In genomic region chr8:104540238-104540637, GRCm38 (mm10) we compare ENCODE assay signal across 9 mouse cellular contexts. TPM values are rescaled to one million over a fixed set of nuclear protein-coding genes. Genes with fewer than 3 reads are reported as not detected.
A peak's percentile ranks its signal among the peaks of the same experiment; 100 is the strongest.
DNase-seq lines count a peak whose midpoint lies in the region; ATAC-seq and TF ChIP-seq lines count a peak whose summit lies in the region.
"Had no signal": no experiment of that assay in that cellular context is flagged by ENCODE, and none has a peak within 500 bp of the region (broad histone marks: within the 10 kb centered on the region; RNA-seq: fewer than 3 reads in every experiment).

No protein-coding gene starts in this region.

- H3K9me3 ChIP-seq in kidney, postnatal 0 days (replicated peaks; ENCODE audit: low read length): no peaks in the 10 kb centered on the region
- no peaks in the 10 kb centered on the region for H3K9me3 ChIP-seq in forebrain, embryonic 13.5 days (replicated peaks)
- no peaks in the 10 kb centered on the region for H3K9me3 ChIP-seq in limb, embryonic 14.5 days (ENCODE audit: control insufficient read depth, low read length)

- H3K27ac ChIP-seq in kidney, postnatal 0 days: no peak overlapping the region
- H3K27ac ChIP-seq in forebrain, embryonic 13.5 days: no peak overlapping the region
- H3K27ac ChIP-seq in limb, embryonic 14.5 days (replicated peaks; ENCODE audit: low read depth, low read length): no peak overlapping the region
- no peak overlapping the region for H3K27ac ChIP-seq in olfactory bulb, adult 2 months (ENCODE audit: insufficient read depth, low read depth, low read length)

- TF ChIP-seq POLR2A in limb, embryonic 14.5 days (IDR thresholded peaks at IDR 0.05; ENCODE audit: borderline replicate concordance, extremely low read depth, insufficient read depth, insufficient read length): no peak
- no peak for TF ChIP-seq POLR2A in olfactory bulb, adult 2 months (IDR thresholded peaks at IDR 0.05; ENCODE audit: insufficient read depth, low read depth, low read length)

- TF ChIP-seq CTCF in kidney, postnatal 0 days (IDR thresholded peaks at IDR 0.05; ENCODE audit: low read depth): no peak
- TF ChIP-seq CTCF in olfactory bulb, adult 2 months (IDR thresholded peaks at IDR 0.05; ENCODE audit: insufficient read depth, low read depth, low read length): no peak

- H3K4me3 ChIP-seq in kidney, postnatal 0 days (replicated peaks; ENCODE audit: low read depth, low read length): peak overlapping the region; percentile 46
- H3K4me3 ChIP-seq in forebrain, embryonic 13.5 days: peak overlapping the region; percentile 46
- peak overlapping the region; percentile 41 for H3K4me3 ChIP-seq in limb, embryonic 14.5 days (replicated peaks; ENCODE audit: low read length)
- H3K4me3 ChIP-seq in olfactory bulb, adult 2 months (ENCODE audit: insufficient read depth, low read depth, low read length): peak overlapping the region; percentile 68; the same call in 1 of the 2 replicates

- peaks cover 3% of the 10 kb centered on the region; the same call in 1 of the 2 replicates for H3K4me1 ChIP-seq in kidney, postnatal 0 days (replicated peaks; ENCODE audit: insufficient read depth, low read length)
- peaks cover 18% of the 10 kb centered on the region for H3K4me1 ChIP-seq in forebrain, embryonic 13.5 days
- H3K4me1 ChIP-seq in limb, embryonic 14.5 days (ENCODE audit: control insufficient read depth, insufficient read depth, low read length): 0 out of 2 replicates have a peak, but pooled peaks cover 8% of the 10 kb centered on the region
- peaks cover 24% of the 10 kb centered on the region for H3K4me1 ChIP-seq in olfactory bulb, adult 2 months (ENCODE audit: control insufficient read depth, insufficient read depth, low read length)

- peak overlapping the region; percentile 84 for H3K4me2 ChIP-seq in kidney, postnatal 0 days (ENCODE audit: low read length)
- peak overlapping the region; percentile 95 for H3K4me2 ChIP-seq in forebrain, embryonic 13.5 days
- peak overlapping the region; percentile 85 for H3K4me2 ChIP-seq in limb, embryonic 14.5 days (replicated peaks; ENCODE audit: low read depth, low read length, severe bottlenecking)

- H3K9ac ChIP-seq in kidney, postnatal 0 days (ENCODE audit: low read depth, low read length): no peak overlapping the region
- H3K9ac ChIP-seq in forebrain, embryonic 13.5 days: no peak overlapping the region
- H3K9ac ChIP-seq in limb, embryonic 14.5 days (ENCODE audit: low read depth, low read length, severe bottlenecking): no peak overlapping the region

- no peak for ATAC-seq in kidney, postnatal 0 days (replicated peaks; ENCODE audit: low FRiP score, low read depth)
- ATAC-seq in forebrain, embryonic 13.5 days: peak; percentile 7; the same call in 1 of the 2 replicates
- ATAC-seq in limb, embryonic 14.5 days (ENCODE audit: low FRiP score, low read depth): no peak

- peaks cover 31% of the 10 kb centered on the region for H3K27me3 ChIP-seq in kidney, postnatal 0 days (ENCODE audit: insufficient read depth, low read length)
- peaks cover 65% of the 10 kb centered on the region for H3K27me3 ChIP-seq in forebrain, embryonic 13.5 days
- H3K27me3 ChIP-seq in limb, embryonic 14.5 days (ENCODE audit: control insufficient read depth, insufficient read depth, low read length): peaks cover 48% of the 10 kb centered on the region

- no peaks in the 10 kb centered on the region for H3K36me3 ChIP-seq in kidney, postnatal 0 days (ENCODE audit: insufficient read depth, low read length)
- H3K36me3 ChIP-seq in forebrain, embryonic 13.5 days (ENCODE audit: poor library complexity, severe bottlenecking): no peaks in the 10 kb centered on the region
- H3K36me3 ChIP-seq in limb, embryonic 14.5 days (ENCODE audit: control insufficient read depth, insufficient read depth, low read length): no peaks in the 10 kb centered on the region

- no peak for DNase-seq in kidney, postnatal 0 days (ENCODE audit: low spot score)
- no peak for DNase-seq in kidney, adult 11 months
- no peak for DNase-seq in limb, embryonic 14.5 days (ENCODE audit: low spot score)
- no peak for DNase-seq in right cerebral cortex, postnatal 4 days
- DNase-seq in left cerebral cortex, postnatal 4 days: no peak
- DNase-seq in right cerebral cortex, postnatal 14 days: no peak
- DNase-seq: gastrocnemius, postnatal 36 days had no signal

- WGBS in kidney, postnatal 0 days: 39% methylated on average over 7 of the region's 7 CpGs
- WGBS in forebrain, embryonic 13.5 days: 35% methylated on average over 7 of the region's 7 CpGs
- WGBS in limb, embryonic 14.5 days: 33% methylated on average over 7 of the region's 7 CpGs
- 46% methylated on average over 7 of the region's 7 CpGs for WGBS in olfactory bulb, adult 2 months

- intact Hi-C loops in left cerebral cortex, postnatal 4 days (cut with DNase I): no loop called here

RNA-seq across cellular contexts. Expression of gene Car7, which starts 5.7 kb away (rescaled TPM):
- polyA plus RNA-seq in kidney, postnatal 0 days (2015; fragmentation: Nextera tagmentation; extraction: Ambion mirVana): 5.2 and 5.8 TPM in 2 replicates
- polyA plus RNA-seq in forebrain, embryonic 13.5 days (2015; fragmentation: Nextera tagmentation; extraction: Ambion mirVana): 1.6 and 1.7 TPM in 2 replicates
- 0.53 and 1.0 TPM in 2 replicates for polyA plus RNA-seq in limb, embryonic 14.5 days (2012; rRNA removed)
- polyA plus RNA-seq in limb, embryonic 14.5 days (2014; fragmentation: Nextera tagmentation; extraction: Ambion mirVana): 0.65 and 0.66 TPM in 2 replicates
- polyA plus RNA-seq in olfactory bulb, adult 2 months (2012; ENCODE audit: insufficient read depth, insufficient read length, low replicate concordance, missing spikeins): not detected in 2 replicates
- total RNA-seq in left cerebral cortex, postnatal 4 days (2021): 1 to 10 TPM; 3.8 to 4.6 TPM

RNA-seq across cellular contexts. Expression of gene Nae1, which starts 5.8 kb away (rescaled TPM):
- 87.8 and 91.8 TPM in 2 replicates for polyA plus RNA-seq in kidney, postnatal 0 days (2015; fragmentation: Nextera tagmentation; extraction: Ambion mirVana)
- polyA plus RNA-seq in forebrain, embryonic 13.5 days (2015; fragmentation: Nextera tagmentation; extraction: Ambion mirVana): 113 and 115 TPM in 2 replicates
- 75.7 and 84.2 TPM in 2 replicates for polyA plus RNA-seq in limb, embryonic 14.5 days (2012; rRNA removed)
- polyA plus RNA-seq in limb, embryonic 14.5 days (2014; fragmentation: Nextera tagmentation; extraction: Ambion mirVana): 97.1 and 97.8 TPM in 2 replicates
- not detected in 2 replicates for polyA plus RNA-seq in olfactory bulb, adult 2 months (2012; ENCODE audit: insufficient read depth, insufficient read length, low replicate concordance, missing spikeins)
- 10 to 100 TPM; 57.5 to 62.9 TPM for total RNA-seq in left cerebral cortex, postnatal 4 days (2021)

RNA-seq across cellular contexts. Expression of gene Terb1, which starts 30.5 kb away (rescaled TPM):
- 0.52 and 0.54 TPM in 2 replicates for polyA plus RNA-seq in kidney, postnatal 0 days (2015; fragmentation: Nextera tagmentation; extraction: Ambion mirVana)
- 0.08 and 0.14 TPM in 2 replicates for polyA plus RNA-seq in forebrain, embryonic 13.5 days (2015; fragmentation: Nextera tagmentation; extraction: Ambion mirVana)
- polyA plus RNA-seq in limb, embryonic 14.5 days (2012; rRNA removed): 0.23 and 0.29 TPM in 2 replicates
- 0.44 and 0.48 TPM in 2 replicates for polyA plus RNA-seq in limb, embryonic 14.5 days (2014; fragmentation: Nextera tagmentation; extraction: Ambion mirVana)
- polyA plus RNA-seq in olfactory bulb, adult 2 months (2012; ENCODE audit: insufficient read depth, insufficient read length, low replicate concordance, missing spikeins): not detected in 2 replicates
- total RNA-seq in left cerebral cortex, postnatal 4 days (2021): under 1 TPM; 0.74 to 0.94 TPM
- total RNA-seq: gastrocnemius, postnatal 36 days had no signal

RNA-seq across cellular contexts. Expression of gene Pdp2, which starts 51.0 kb away (rescaled TPM):
- 12.6 and 14.5 TPM in 2 replicates for polyA plus RNA-seq in kidney, postnatal 0 days (2015; fragmentation: Nextera tagmentation; extraction: Ambion mirVana)
- polyA plus RNA-seq in forebrain, embryonic 13.5 days (2015; fragmentation: Nextera tagmentation; extraction: Ambion mirVana): 15.2 and 17.2 TPM in 2 replicates
- polyA plus RNA-seq in limb, embryonic 14.5 days (2012; rRNA removed): 4.9 and 5.0 TPM in 2 replicates
- polyA plus RNA-seq in limb, embryonic 14.5 days (2014; fragmentation: Nextera tagmentation; extraction: Ambion mirVana): 9.3 and 9.7 TPM in 2 replicates
- polyA plus RNA-seq in olfactory bulb, adult 2 months (2012; ENCODE audit: insufficient read depth, insufficient read length, low replicate concordance, missing spikeins): not detected in 2 replicates
- 10 to 100 TPM; 13.0 to 13.6 TPM for total RNA-seq in left cerebral cortex, postnatal 4 days (2021)
